Mouse (Mus musculus): ENCODE results near the gene B3gnt6. TPM values are rescaled to one million over a fixed set of nuclear protein-coding genes. Genes with fewer than 3 reads are reported as not detected.

Gene B3gnt6
- polyA plus RNA-seq, 1 experiment from 2014 or later, result 0.17 TPM

DNA sequence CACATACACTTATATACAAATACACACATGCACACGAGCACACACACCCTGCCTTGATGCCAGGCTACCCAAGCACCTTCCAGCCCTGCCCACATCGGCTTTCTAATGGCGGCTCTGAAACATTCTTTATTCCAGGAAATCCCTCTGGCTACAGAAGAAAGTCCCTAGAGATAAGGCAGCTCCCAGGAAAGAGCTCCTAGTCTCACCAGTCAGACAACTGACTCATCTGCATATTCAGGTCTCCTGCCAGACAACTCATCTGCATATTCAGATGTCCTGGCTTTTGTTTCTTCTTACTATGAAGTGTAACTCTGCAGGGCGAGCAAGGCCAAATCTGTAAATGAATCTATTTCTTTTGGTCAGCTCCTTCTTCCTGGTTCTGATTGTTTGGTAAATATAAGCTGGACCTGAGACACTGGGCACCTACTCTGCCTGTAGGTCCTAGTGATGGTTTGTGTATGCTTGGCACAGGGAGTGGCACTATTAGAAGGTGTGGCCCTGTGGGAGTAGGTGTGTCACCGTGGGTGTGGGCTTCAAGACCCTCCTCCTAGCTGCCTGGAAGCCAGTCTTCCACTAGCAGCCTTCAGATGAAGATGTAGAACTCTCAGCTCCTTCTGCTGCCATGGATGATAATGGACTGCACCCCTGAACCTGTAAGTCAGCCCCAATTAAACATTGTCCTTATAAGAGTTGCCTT, 41.5 kb downstream of the B3gnt6 start:
- no peak overlapping the region for H3K4me2 ChIP-seq (ENCODE audit: low read depth, low read length)

DNA sequence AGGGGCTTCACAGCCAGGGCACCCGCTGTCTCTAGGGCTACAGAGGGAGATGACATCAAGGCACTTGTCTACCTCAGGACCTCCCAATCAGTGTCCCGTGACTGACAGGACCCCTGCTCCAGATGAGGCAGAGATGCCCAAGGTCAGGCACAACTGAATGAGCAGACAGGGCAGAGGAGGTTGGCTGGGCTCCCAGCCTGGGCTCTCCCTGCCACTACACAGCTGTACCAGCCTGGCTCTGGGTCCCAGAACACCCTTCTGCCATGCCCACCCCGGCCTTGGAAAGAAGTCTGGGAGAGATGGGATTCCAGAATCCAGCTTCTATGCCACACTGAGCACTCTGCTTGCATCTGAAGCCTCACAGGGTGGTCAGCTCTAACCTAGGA, 43.0 kb downstream of the B3gnt6 start:
- Histone ChIP-seq H3K4me2 (ENCODE audit: low read depth, low read length) (no peak overlapping the region), H3K9ac (ENCODE audit: low read length) (no peak overlapping the region), H3K9me3 (replicated peaks; ENCODE audit: control insufficient read depth, low read length) (no peaks in the 10 kb centered on the region), H3K36me3 (ENCODE audit: control insufficient read depth, insufficient read depth) (no peaks in the 10 kb centered on the region), H3K4me1 (ENCODE audit: control insufficient read depth, insufficient read depth, low read length) (peaks cover 21% of the 10 kb centered on the region), H3K27me3 (ENCODE audit: control insufficient read depth, insufficient read depth, low read length) (no peaks in the 10 kb centered on the region), H3K27ac (ENCODE audit: low read length) (peak overlapping the region; percentile 32; the same call in 1 of the 2 replicates), H3K4me3 (ENCODE audit: low read length) (no peak overlapping the region)
- 21% methylated on average over 3 of the region's 3 CpGs for WGBS
- ATAC-seq (replicated peaks; ENCODE audit: extremely low read depth, insufficient read depth, low FRiP score), result no peak; the same call in 1 of the 2 replicates

More for the DNA sequence above, 41.5 kb downstream of the B3gnt6 start:
- H3K27ac ChIP-seq (ENCODE audit: low read length), result no peak overlapping the region
- H3K9ac ChIP-seq (ENCODE audit: low read length), result no peak overlapping the region
- H3K4me1 ChIP-seq (ENCODE audit: control insufficient read depth, insufficient read depth, low read length), result peaks cover 21% of the 10 kb centered on the region
- H3K36me3 ChIP-seq (ENCODE audit: control insufficient read depth, insufficient read depth), result no peaks in the 10 kb centered on the region
- 52% methylated on average over 5 of the region's 5 CpGs for whole genome bisulfite sequencing
- no peak for ATAC-seq (replicated peaks; ENCODE audit: extremely low read depth, insufficient read depth, low FRiP score)
- no peak overlapping the region for H3K4me3 ChIP-seq (ENCODE audit: low read length)
- H3K27me3 ChIP-seq (ENCODE audit: control insufficient read depth, insufficient read depth, low read length), result no peaks in the 10 kb centered on the region
- H3K9me3 ChIP-seq (replicated peaks; ENCODE audit: control insufficient read depth, low read length), result no peaks in the 10 kb centered on the region

DNA sequence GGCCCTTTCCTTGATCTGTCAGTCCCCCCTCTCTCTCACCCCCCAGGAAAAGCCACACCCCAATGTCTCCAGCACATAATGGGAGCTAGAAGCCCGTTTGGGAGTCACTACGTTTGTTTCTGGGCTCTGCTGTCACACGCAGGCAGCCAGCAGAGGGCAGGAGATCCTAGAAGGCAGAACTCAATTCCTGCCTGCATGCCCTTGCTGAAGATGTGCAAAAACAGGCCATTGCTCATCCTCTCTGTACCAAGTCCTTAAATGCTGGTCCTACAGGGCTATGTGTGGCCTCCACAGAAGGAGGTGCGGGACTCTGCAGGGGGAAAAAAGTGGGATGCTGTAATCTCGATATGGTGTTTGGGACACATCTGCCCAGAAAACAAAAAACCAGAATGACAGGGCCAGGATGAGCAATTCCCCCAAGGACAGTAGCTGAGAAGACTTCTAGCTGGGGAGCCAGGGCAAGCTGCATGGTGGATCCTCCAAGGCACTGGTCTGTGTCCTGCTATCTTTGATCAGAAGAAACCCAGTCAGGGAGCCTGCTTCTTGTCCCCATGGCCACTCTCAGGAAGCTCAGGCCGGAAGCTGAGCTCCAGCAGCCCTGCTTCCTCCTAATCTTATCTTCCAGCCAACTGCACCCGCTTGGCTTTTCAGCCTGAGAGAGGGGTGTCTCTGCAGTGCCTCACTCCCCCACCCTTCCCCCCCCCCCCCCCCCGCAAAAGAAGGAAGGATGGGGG, 43.6 kb downstream of the B3gnt6 start:
- H3K4me1 ChIP-seq (ENCODE audit: control insufficient read depth, insufficient read depth, low read length), result peaks cover 18% of the 10 kb centered on the region
- H3K4me3 ChIP-seq (ENCODE audit: low read length), result no peak overlapping the region
- no peaks in the 10 kb centered on the region for H3K36me3 ChIP-seq (ENCODE audit: control insufficient read depth, insufficient read depth)
- H3K9me3 ChIP-seq (replicated peaks; ENCODE audit: control insufficient read depth, low read length), result no peaks in the 10 kb centered on the region
- WGBS, result 14% methylated on average over 7 of the region's 8 CpGs
- ATAC-seq (replicated peaks; ENCODE audit: extremely low read depth, insufficient read depth, low FRiP score), result peak; percentile 44
- no peaks in the 10 kb centered on the region for H3K27me3 ChIP-seq (ENCODE audit: control insufficient read depth, insufficient read depth, low read length)
- no peak overlapping the region for H3K4me2 ChIP-seq (ENCODE audit: low read depth, low read length)
- no peak overlapping the region for H3K9ac ChIP-seq (ENCODE audit: low read length)
- H3K27ac ChIP-seq (ENCODE audit: low read length), result peak overlapping the region; percentile 40; the same call in 1 of the 2 replicates

DNA sequence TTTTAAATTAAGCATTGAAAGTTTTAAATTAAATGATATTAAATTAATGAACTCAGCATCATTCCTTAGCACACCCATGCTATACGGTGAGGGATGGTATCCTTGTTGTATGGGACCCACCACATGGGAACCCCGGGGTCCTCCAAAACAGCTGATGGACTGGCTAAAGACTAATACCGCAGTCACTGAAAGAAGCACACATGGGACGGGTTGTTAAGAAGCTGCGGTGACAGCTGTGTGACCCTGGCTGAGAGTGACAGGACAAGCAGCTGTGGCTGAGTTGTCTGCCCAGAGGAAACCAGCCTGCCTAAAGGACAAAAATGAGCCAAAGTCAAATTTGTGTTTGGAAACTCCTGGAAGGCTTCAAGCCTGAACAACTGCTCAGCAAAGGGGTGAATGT, 45.4 kb downstream of the B3gnt6 start:
- Histone ChIP-seq H3K9ac (ENCODE audit: low read length) (no peak overlapping the region; the same call in 1 of the 2 replicates), H3K27me3 (ENCODE audit: control insufficient read depth, insufficient read depth, low read length) (no peaks in the 10 kb centered on the region), H3K4me2 (ENCODE audit: low read depth, low read length) (no peak overlapping the region), H3K27ac (ENCODE audit: low read length) (no peak overlapping the region), H3K36me3 (ENCODE audit: control insufficient read depth, insufficient read depth) (no peaks in the 10 kb centered on the region), H3K4me1 (ENCODE audit: control insufficient read depth, insufficient read depth, low read length) (peaks cover 13% of the 10 kb centered on the region), H3K4me3 (ENCODE audit: low read length) (no peak overlapping the region), H3K9me3 (replicated peaks; ENCODE audit: control insufficient read depth, low read length) (no peaks in the 10 kb centered on the region)
- 66% methylated on average over 5 of the region's 5 CpGs for WGBS
- ATAC-seq (replicated peaks; ENCODE audit: extremely low read depth, insufficient read depth, low FRiP score), result no peak

DNA sequence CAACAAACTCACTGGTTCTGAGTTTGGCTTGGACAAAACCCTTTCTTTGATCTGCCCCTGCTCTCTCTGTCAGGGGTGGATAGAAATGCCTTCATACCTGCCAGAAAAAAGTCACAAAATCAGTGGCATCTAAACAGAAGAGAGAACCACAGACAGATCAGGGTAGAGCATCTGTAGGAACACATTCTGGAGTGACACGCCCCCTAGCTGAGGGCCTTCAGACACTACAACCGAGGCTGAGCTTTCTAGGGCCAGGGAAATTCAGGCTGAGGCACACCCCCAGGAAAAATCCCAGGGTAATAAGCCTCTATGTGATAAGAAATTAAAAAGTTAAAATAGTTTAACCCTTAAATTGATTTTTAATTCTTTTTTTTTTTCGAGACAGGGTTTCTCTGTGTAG, 45.9 kb downstream of the B3gnt6 start:
- Histone ChIP-seq H3K9ac (ENCODE audit: low read length) (no peak overlapping the region), H3K9me3 (replicated peaks; ENCODE audit: control insufficient read depth, low read length) (no peaks in the 10 kb centered on the region), H3K27me3 (ENCODE audit: control insufficient read depth, insufficient read depth, low read length) (no peaks in the 10 kb centered on the region), H3K27ac (ENCODE audit: low read length) (no peak overlapping the region), H3K4me1 (ENCODE audit: control insufficient read depth, insufficient read depth, low read length) (peaks cover 13% of the 10 kb centered on the region), H3K4me2 (ENCODE audit: low read depth, low read length) (no peak overlapping the region), H3K36me3 (ENCODE audit: control insufficient read depth, insufficient read depth) (no peaks in the 10 kb centered on the region), H3K4me3 (ENCODE audit: low read length) (no peak overlapping the region)
- 49% methylated on average over 3 of the region's 3 CpGs for WGBS
- no peak for ATAC-seq (replicated peaks; ENCODE audit: extremely low read depth, insufficient read depth, low FRiP score)

DNA sequence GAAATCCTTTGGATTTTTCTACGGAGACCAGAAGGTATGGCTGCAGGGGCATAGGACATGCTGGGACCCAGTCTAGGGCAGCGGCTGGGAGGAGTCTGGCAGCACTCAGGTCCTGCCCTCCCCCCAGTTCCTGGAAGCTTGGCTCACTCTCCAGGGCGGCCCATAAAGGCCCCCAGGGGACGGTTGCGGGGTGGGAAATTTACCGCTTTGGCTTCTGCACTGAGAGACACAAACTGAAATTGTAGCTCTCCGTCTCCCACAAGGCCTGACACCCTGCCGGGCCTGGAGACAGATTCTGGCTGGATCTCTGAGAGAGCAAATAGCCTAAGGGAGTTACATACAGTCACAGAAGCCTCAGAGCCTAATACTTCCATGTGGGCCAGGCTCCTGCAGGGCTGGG, 46.9 kb downstream of the B3gnt6 start:
- no peak for ATAC-seq (replicated peaks; ENCODE audit: extremely low read depth, insufficient read depth, low FRiP score)
- WGBS, result 51% methylated on average over 8 of the region's 8 CpGs
- Histone ChIP-seq H3K9me3 (replicated peaks; ENCODE audit: control insufficient read depth, low read length) (no peaks in the 10 kb centered on the region), H3K4me3 (ENCODE audit: low read length) (no peak overlapping the region), H3K27ac (ENCODE audit: low read length) (no peak overlapping the region), H3K9ac (ENCODE audit: low read length) (no peak overlapping the region), H3K36me3 (ENCODE audit: control insufficient read depth, insufficient read depth) (no peaks in the 10 kb centered on the region), H3K27me3 (ENCODE audit: control insufficient read depth, insufficient read depth, low read length) (no peaks in the 10 kb centered on the region), H3K4me2 (ENCODE audit: low read depth, low read length) (no peak overlapping the region), H3K4me1 (ENCODE audit: control insufficient read depth, insufficient read depth, low read length) (peaks cover 16% of the 10 kb centered on the region)

DNA sequence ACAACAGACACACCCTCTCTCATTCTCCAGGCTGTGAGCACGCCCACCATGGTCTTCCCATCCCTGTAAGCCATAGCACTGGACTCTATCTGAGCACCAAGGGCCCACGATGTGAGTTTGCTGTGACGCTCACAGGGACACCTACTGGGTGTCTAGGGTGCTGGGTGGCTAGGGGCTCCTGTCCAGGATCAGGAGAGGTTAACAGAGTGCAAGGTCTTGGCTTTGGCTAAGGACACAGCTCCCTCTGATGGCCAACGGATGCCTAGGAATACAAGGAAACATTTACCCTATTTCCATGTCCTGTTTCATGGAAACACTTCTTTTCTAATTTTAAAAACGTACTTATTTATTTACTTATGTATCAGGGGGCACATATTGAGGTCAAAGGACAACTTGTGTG, 48.8 kb downstream of the B3gnt6 start:
- peaks cover 7% of the 10 kb centered on the region for H3K4me1 ChIP-seq (ENCODE audit: control insufficient read depth, insufficient read depth, low read length)
- H3K4me2 ChIP-seq (ENCODE audit: low read depth, low read length), result no peak overlapping the region
- no peaks in the 10 kb centered on the region for H3K9me3 ChIP-seq (replicated peaks; ENCODE audit: control insufficient read depth, low read length)
- H3K36me3 ChIP-seq (ENCODE audit: control insufficient read depth, insufficient read depth), result no peaks in the 10 kb centered on the region
- no peak overlapping the region for H3K4me3 ChIP-seq (ENCODE audit: low read length)
- no peak overlapping the region for H3K9ac ChIP-seq (ENCODE audit: low read length)
- ATAC-seq (replicated peaks; ENCODE audit: extremely low read depth, insufficient read depth, low FRiP score), result no peak
- no peak overlapping the region for H3K27ac ChIP-seq (ENCODE audit: low read length)
- 43% methylated on average over 5 of the region's 5 CpGs for WGBS
- no peaks in the 10 kb centered on the region for H3K27me3 ChIP-seq (ENCODE audit: control insufficient read depth, insufficient read depth, low read length)

DNA sequence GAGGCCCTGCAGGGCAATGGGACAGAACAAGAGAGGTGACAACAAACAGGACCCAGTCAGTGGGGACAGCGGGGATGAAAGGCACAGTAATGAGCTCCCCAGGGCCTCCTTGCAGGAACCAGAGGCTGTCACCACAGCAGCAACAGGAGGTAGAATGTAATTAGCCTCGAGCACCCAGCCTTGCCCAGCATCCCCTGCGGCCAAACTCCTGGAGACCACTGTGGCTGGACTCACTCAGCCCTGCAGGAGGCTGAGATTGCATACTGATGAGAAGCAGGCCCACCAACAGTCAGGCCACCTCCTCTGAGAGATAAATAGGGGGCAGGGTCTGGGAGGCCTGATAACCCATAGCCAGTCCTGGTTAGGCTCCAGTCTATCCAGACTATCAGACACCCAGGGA, 49.5 kb downstream of the B3gnt6 start:
- H3K27ac ChIP-seq (ENCODE audit: low read length), result no peak overlapping the region
- no peaks in the 10 kb centered on the region for H3K9me3 ChIP-seq (replicated peaks; ENCODE audit: control insufficient read depth, low read length)
- peaks cover 7% of the 10 kb centered on the region for H3K4me1 ChIP-seq (ENCODE audit: control insufficient read depth, insufficient read depth, low read length)
- no peak overlapping the region for H3K9ac ChIP-seq (ENCODE audit: low read length)
- H3K4me3 ChIP-seq (ENCODE audit: low read length), result no peak overlapping the region
- no peaks in the 10 kb centered on the region; the same call in 1 of the 2 replicates for H3K27me3 ChIP-seq (ENCODE audit: control insufficient read depth, insufficient read depth, low read length)
- ATAC-seq (replicated peaks; ENCODE audit: extremely low read depth, insufficient read depth, low FRiP score), result no peak
- H3K4me2 ChIP-seq (ENCODE audit: low read depth, low read length), result no peak overlapping the region
- WGBS, result 29% methylated on average over 3 of the region's 3 CpGs
- H3K36me3 ChIP-seq (ENCODE audit: control insufficient read depth, insufficient read depth), result no peaks in the 10 kb centered on the region

DNA sequence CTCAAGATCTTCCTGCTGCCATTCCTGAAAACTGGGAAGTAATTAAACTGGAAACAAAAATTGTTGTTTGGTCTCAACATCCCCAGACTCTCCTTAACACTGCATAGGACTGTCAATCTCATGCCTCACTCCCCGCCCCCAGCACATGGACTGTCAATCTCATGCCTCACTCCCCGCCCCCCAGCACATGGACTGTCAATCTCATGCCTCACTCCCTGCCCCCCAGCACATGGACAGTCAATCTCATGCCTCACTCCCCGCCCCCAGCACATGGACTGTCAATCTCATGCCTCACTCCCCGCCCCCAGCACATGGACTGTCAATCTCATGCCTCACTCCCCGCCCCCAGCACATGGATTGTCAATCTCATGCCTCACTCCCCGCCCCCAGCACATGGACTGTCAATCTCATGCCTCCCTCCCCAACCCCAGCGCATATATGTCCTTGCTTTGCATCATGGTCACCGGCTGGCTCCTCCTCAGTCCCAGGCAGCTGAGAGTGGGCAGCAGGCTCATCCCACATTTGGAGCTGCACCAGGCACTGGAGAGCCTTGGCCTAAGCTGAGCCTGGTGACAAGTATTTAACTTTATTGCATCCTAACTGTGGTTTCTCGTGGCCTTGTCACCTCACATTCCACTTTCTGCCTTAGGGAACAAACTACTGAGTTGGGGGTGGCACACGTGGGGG, 50.4 kb downstream of the B3gnt6 start:
- no peak overlapping the region for H3K9ac ChIP-seq (ENCODE audit: low read length)
- ATAC-seq (replicated peaks; ENCODE audit: extremely low read depth, insufficient read depth, low FRiP score), result no peak
- no peaks in the 10 kb centered on the region; the same call in 1 of the 2 replicates for H3K27me3 ChIP-seq (ENCODE audit: control insufficient read depth, insufficient read depth, low read length)
- WGBS, result 64% methylated on average over 10 of the region's 10 CpGs
- H3K4me2 ChIP-seq (ENCODE audit: low read depth, low read length), result no peak overlapping the region
- H3K9me3 ChIP-seq (replicated peaks; ENCODE audit: control insufficient read depth, low read length), result no peaks in the 10 kb centered on the region
- H3K4me1 ChIP-seq (ENCODE audit: control insufficient read depth, insufficient read depth, low read length), result peaks cover 7% of the 10 kb centered on the region
- H3K36me3 ChIP-seq (ENCODE audit: control insufficient read depth, insufficient read depth), result no peaks in the 10 kb centered on the region
- H3K4me3 ChIP-seq (ENCODE audit: low read length), result no peak overlapping the region
- H3K27ac ChIP-seq (ENCODE audit: low read length), result no peak overlapping the region

Measured in heart, embryonic 16.5 days (tissue).